Mouse (Mus musculus) lung, embryonic 15.5 days (tissue): ENCODE data around the gene Krt23. TPM values are rescaled to one million over a fixed set of nuclear protein-coding genes. Genes with fewer than 3 reads are reported as not detected.

Experiments
- ATAC-seq: fragments of 200-750 bp; cut with Nextera tagmentation; 2 replicates; pipeline ENCODE4 v1.8.0; 2017; ENCODE audit warnings: moderate number of reproducible peaks, borderline replicate concordance; ENCODE audit not compliant: low FRiP score, low TSS enrichment; ENCODE audit errors: extremely low read depth
- H3K27ac ChIP-seq: fragments of 300-500 bp; sonication (generic); 2 replicates; pipeline ENCODE4 v1.5.1; 2015; ENCODE audit warnings: moderate library complexity, mild to moderate bottlenecking, inconsistent platforms
- H3K27me3 ChIP-seq: fragments of 300-500 bp; sonication (generic); 2 replicates; pipeline ENCODE4 v1.6.1; 2015; ENCODE audit warnings: inconsistent platforms
- H3K36me3 ChIP-seq: fragments of 300-500 bp; sonication (generic); 2 replicates; pipeline ENCODE4 v1.6.1; 2015; ENCODE audit warnings: inconsistent platforms
- H3K4me1 ChIP-seq: fragments of 300-500 bp; sonication (generic); 2 replicates; pipeline ENCODE4 v1.6.1; 2015; ENCODE audit warnings: inconsistent platforms
- H3K4me2 ChIP-seq: fragments of 300-500 bp; sonication (generic); 2 replicates; pipeline ENCODE4 v1.6.1; 2015; ENCODE audit warnings: inconsistent platforms, mild to moderate bottlenecking, moderate library complexity
- H3K4me3 ChIP-seq: fragments of 300-500 bp; sonication (generic); 2 replicates; pipeline ENCODE4 v1.5.1; 2015; ENCODE audit warnings: mild to moderate bottlenecking, inconsistent platforms
- H3K9ac ChIP-seq: fragments of 300-500 bp; sonication (generic); 2 replicates; pipeline ENCODE4 v1.6.1; 2015; ENCODE audit warnings: inconsistent platforms
- H3K9me3 ChIP-seq: fragments of 300-500 bp; sonication (generic); 2 replicates; pipeline ENCODE4 v1.6.1; 2016; ENCODE audit warnings: inconsistent platforms
- WGBS: fragments of 180-500 bp; shearing (Covaris S2); methylation state at CpG from one replicate; pipeline ENCODE4 v1.1.7; 2015; 5-methylcytosine and 5-hydroxymethylcytosine counted together
- polyA plus RNA-seq: library from polyadenylated mRNA; unstranded; fragments of >200 nt; fragmentation: Nextera tagmentation; extraction: Ambion mirVana; gene quantifications from 2 replicates; pipeline ENCODE4 v1.2.1, GENCODE M21; 2015

The Krt23 gene
- polyA plus RNA-seq, 1 experiment from 2014 or later = 5.1 TPM

DNA sequence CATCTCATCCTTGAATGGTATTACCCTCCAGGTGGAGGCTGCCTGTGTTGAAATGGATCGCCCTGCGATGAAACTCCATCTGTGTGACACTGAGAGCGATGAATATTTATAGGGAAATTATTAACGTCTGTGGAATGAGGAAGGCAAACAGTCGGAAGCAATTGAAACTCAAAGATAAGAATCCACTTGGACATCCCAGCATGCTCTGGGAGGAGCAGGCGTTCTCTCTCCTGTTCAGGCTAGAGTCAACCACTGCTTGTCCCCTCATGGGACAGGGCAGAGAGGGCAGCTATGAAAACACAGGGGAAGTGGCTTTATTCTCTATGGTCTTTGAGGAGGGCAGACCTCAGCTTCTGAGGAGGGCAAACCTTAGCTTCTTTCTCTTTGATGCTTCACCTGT lies 19.5 kb downstream of the Krt23 start:
- Histone ChIP-seq H3K9me3 (no peaks in the 10 kb centered on the region), H3K36me3 (no peaks in the 10 kb centered on the region), H3K4me3 (no peak overlapping the region), H3K4me1 (peaks cover 12% of the 10 kb centered on the region), H3K4me2 (no peak overlapping the region), H3K27me3 (no peaks in the 10 kb centered on the region), H3K9ac (no peak overlapping the region), H3K27ac (peak overlapping the region; percentile 78)
- ATAC-seq = peak; percentile 57; the same call in 1 of the 2 replicates
- 44% methylated on average over 6 of the region's 6 CpGs for WGBS

DNA sequence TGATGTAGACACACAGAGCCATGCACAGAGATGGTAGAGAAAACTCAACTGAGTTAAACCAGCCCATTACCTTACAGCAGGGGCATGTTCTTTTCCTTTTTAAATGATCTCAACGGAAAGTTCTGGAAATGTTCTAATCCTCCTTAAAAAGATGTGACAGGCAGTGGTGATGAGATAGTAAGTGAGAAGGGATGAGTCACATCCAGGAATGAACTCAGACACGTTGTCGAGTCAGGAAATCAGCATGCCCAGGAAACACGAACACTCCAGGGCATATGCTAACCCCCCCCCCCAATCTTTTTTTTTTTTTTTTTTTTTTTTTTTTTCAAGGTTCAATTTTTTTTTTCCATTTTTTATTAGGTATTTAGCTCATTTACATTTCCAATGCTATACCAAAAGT lies 20.5 kb downstream of the Krt23 start:
- Histone ChIP-seq H3K9ac (no peak overlapping the region), H3K4me2 (no peak overlapping the region), H3K36me3 (no peaks in the 10 kb centered on the region), H3K4me1 (peaks cover 20% of the 10 kb centered on the region), H3K9me3 (no peaks in the 10 kb centered on the region), H3K27me3 (no peaks in the 10 kb centered on the region), H3K27ac (peak overlapping the region; percentile 21; the same call in 1 of the 2 replicates), H3K4me3 (no peak overlapping the region)
- WGBS = 45% methylated on average over 3 of the region's 4 CpGs
- no peak for ATAC-seq

DNA sequence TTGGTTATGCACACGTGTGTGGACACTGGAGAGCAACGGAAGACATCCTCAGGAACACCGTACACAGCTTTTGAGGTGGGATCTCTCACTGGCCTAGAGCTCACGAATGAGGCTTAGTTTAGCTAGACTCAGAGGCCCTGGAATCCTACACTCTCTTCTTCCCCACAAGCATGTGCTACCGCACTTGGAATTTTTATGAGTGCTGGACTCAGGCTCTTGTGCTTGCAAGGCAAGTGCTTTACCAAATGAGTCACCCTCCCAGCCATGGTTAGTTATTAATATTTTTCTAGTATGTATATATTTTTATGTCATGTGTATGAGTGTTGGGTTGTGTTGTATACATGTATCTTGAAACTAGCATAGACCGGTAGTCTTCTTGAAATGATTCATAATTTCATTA lies 21.0 kb downstream of the Krt23 start:
- Histone ChIP-seq H3K27ac (peak overlapping the region; percentile 80), H3K27me3 (no peaks in the 10 kb centered on the region), H3K36me3 (no peaks in the 10 kb centered on the region), H3K9ac (no peak overlapping the region), H3K4me2 (no peak overlapping the region), H3K9me3 (no peaks in the 10 kb centered on the region), H3K4me1 (peaks cover 24% of the 10 kb centered on the region), H3K4me3 (no peak overlapping the region)
- ATAC-seq = no peak
- WGBS = 67% methylated on average over 6 of the region's 6 CpGs

DNA sequence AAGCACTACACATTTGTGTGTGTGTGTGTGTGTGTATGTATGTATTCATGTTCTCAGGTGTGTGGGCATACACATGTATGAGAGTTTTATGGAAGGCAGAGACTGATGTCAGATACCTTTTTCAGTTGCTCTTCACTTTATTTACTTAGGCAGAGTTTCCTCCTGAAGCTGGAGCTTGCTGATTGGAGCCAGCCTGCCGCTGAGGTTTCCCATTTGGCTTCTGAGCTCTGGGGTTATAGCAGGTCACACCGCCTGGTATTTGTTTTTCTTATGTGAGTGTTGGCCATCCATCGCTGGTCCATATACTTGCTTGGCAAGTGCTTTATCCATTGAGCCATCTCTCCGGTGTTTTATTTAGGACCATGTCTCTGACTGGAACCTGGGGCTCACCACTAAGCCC lies 23.7 kb downstream of the Krt23 start:
- peaks cover 41% of the 10 kb centered on the region for H3K4me1 ChIP-seq
- no peaks in the 10 kb centered on the region for H3K36me3 ChIP-seq
- H3K4me2 ChIP-seq = no peak overlapping the region
- peak overlapping the region; percentile 62 for H3K27ac ChIP-seq
- no peak for ATAC-seq
- no peaks in the 10 kb centered on the region for H3K9me3 ChIP-seq
- no peak overlapping the region for H3K4me3 ChIP-seq
- H3K9ac ChIP-seq = no peak overlapping the region
- no peaks in the 10 kb centered on the region for H3K27me3 ChIP-seq
- 23% methylated on average over 4 of the region's 4 CpGs for WGBS

DNA sequence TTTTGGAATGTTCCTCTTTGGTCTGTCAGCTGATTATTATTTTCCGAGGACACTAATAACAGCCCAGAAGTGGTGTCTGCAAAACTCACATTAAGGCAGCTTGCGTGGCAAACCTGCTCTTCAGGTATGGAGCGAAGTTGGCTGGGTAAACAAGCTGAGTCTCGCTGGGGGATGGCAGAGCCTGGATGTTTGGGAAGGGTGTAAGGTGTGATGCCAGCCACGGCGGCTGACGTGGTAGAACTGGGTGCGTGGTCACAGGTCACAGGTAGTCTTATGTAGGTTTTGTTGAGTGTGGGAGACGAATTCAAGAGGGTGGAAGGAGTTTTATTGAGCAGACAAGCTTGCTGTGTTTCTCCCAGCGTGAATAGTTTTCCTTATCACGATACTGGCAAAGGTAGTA lies 24.4 kb downstream of the Krt23 start:
- Histone ChIP-seq H3K27ac (peak overlapping the region; percentile 62), H3K4me1 (peaks cover 41% of the 10 kb centered on the region), H3K27me3 (no peaks in the 10 kb centered on the region), H3K9me3 (no peaks in the 10 kb centered on the region), H3K4me2 (no peak overlapping the region), H3K9ac (no peak overlapping the region), H3K36me3 (no peaks in the 10 kb centered on the region), H3K4me3 (no peak overlapping the region)
- 48% methylated on average over 11 of the region's 11 CpGs for WGBS
- no peak for ATAC-seq

DNA sequence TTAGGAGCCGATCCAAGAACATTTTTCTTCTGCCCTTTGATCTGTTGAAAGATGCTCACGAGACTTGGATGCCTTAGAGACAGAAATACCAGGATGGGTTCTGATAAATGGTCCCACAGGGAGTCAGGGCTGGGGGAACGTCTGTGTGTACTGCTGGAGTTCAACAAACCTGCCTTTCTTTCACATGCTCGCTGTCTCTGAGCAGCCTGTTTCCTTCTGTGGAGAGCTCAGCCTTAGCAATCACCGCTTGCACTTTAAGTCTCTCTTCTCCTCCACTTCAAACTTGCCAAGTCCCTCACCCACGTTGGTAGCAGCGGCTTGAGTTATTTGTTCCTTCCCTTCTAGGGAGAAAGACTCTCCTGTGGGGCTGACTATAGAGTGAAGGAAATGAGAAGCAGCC lies 26.6 kb downstream of the Krt23 start:
- H3K4me3 ChIP-seq = no peak overlapping the region
- H3K4me2 ChIP-seq = no peak overlapping the region
- no peak for ATAC-seq
- 3% methylated on average over 7 of the region's 7 CpGs for WGBS
- H3K4me1 ChIP-seq = peaks cover 41% of the 10 kb centered on the region
- no peaks in the 10 kb centered on the region for H3K27me3 ChIP-seq
- no peaks in the 10 kb centered on the region for H3K9me3 ChIP-seq
- no peaks in the 10 kb centered on the region for H3K36me3 ChIP-seq
- peak overlapping the region; percentile 66 for H3K27ac ChIP-seq
- H3K9ac ChIP-seq = no peak overlapping the region

DNA sequence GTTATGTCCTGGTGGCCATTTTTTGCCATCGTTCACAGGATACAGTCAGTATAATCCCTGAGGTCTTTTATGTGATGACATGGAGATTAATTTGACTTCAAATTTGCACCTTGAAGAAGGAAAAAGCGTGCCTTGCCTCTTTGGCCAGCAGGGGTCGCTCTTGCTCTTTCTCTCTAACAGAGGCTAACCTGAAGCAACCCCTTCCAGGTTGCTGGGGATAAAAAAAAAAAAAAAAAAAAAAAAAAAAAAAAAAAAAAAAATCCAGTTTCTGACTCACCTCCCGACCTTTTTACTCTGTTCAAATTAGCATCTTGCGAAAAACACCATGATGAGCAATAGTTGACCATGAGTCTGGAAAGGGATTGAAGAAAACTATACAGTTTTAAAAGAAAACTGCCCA lies 28.1 kb downstream of the Krt23 start:
- no peak for ATAC-seq
- WGBS = 1% methylated on average over 5 of the region's 5 CpGs
- H3K27ac ChIP-seq = no peak overlapping the region

DNA sequence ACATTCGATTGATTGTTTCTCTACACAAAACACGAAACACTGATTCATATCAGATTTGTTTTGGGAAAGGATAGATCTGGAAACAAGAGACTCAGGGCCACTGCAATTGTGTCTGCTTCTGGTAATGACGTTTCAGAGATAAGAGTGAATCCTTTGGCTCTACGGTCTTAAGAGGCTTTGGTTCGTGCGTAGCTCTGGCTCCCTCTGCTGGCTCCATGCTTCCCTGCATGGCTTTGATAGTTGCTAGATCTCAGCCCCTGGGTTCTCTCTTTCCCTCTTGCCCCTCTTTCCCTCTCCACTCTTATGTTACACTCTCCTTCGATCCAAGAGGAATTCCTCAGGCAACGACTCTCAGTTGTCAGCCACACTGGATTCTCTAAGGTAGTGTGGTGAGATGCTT lies 29.8 kb downstream of the Krt23 start:
- Histone ChIP-seq H3K4me3 (no peak overlapping the region), H3K36me3 (no peaks in the 10 kb centered on the region), H3K9me3 (no peaks in the 10 kb centered on the region), H3K27me3 (no peaks in the 10 kb centered on the region), H3K4me2 (no peak overlapping the region), H3K9ac (no peak overlapping the region), H3K27ac (no peak overlapping the region), H3K4me1 (peaks cover 28% of the 10 kb centered on the region)
- ATAC-seq = no peak
- WGBS = 10% methylated on average over 8 of the region's 8 CpGs

More for the DNA sequence above, 28.1 kb downstream of the Krt23 start:
- Histone ChIP-seq H3K4me1 (peaks cover 41% of the 10 kb centered on the region), H3K4me2 (no peak overlapping the region), H3K4me3 (no peak overlapping the region), H3K9ac (no peak overlapping the region), H3K9me3 (no peaks in the 10 kb centered on the region), H3K36me3 (no peaks in the 10 kb centered on the region), H3K27me3 (no peaks in the 10 kb centered on the region)

DNA sequence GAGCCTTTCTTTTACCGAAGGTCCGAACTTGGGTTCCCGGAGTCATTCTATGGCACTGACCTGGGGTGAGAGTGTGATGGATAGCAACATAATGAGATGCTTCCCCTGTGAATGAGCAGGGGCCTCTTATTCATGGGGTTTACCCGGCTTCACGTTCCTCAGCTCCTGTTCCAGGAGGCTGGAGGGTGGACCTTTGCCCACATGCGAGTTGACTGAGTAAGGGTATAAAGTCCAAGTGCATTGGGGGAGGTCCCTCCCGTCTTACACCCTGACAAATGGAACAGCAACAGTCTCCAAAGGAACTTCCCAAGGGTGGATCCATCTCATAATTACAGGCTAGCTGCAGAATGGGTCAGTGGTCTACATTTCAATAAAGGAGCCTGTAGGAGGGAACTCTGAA lies 31.2 kb downstream of the Krt23 start:
- ATAC-seq = no peak
- no peak overlapping the region for H3K9ac ChIP-seq
- whole genome bisulfite sequencing = 65% methylated on average over 7 of the region's 7 CpGs

DNA sequence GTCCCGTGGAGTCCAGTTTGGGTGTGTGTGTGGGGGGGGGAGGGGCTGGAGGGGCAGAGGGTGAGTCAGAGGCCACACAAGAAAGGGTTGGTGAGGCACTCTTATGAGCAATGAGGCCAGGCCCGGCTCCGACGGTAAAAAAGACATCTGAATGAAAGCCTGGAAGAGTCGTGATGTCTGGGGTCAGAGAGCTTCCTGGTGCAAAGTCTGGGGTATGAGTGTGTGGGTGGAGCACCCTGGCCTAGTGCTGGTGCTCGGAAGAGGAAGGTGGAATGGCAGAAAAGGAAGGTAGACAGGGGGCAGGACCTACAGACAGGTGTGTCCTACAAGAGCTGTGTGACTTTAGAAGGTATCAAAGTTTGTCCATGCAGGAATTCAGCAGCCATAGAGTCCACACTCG lies 34.0 kb downstream of the Krt23 start:
- no peaks in the 10 kb centered on the region for H3K4me1 ChIP-seq
- no peak for ATAC-seq
- H3K4me2 ChIP-seq = no peak overlapping the region
- H3K36me3 ChIP-seq = no peaks in the 10 kb centered on the region
- no peaks in the 10 kb centered on the region for H3K9me3 ChIP-seq
- H3K27ac ChIP-seq = no peak overlapping the region
- no peak overlapping the region for H3K9ac ChIP-seq
- no peak overlapping the region for H3K4me3 ChIP-seq
- 45% methylated on average over 7 of the region's 7 CpGs for WGBS
- no peaks in the 10 kb centered on the region for H3K27me3 ChIP-seq

More for the DNA sequence above, 31.2 kb downstream of the Krt23 start:
- Histone ChIP-seq H3K27ac (no peak overlapping the region), H3K27me3 (no peaks in the 10 kb centered on the region), H3K4me2 (no peak overlapping the region), H3K36me3 (no peaks in the 10 kb centered on the region), H3K4me3 (no peak overlapping the region), H3K9me3 (no peaks in the 10 kb centered on the region), H3K4me1 (peaks cover 15% of the 10 kb centered on the region)

DNA sequence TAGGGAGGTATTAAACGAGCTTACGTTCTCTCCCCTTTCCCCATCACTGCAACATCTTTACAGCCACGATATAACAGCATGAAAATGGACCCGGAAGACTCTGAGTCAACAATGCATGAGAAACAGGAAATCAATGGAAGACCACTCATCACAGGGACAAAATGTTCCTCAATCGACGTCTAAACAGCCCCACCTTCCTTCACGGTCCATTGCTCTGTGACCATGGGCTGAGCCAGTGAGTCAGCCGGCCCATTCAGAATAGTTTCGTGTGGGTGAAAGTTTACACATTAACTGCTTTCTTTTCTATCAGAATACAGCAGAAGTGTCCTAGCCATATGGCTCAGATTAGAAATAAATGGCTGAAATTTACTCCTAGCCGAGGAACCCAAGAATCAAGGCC lies 38.2 kb downstream of the Krt23 start:
- no peak overlapping the region for H3K9ac ChIP-seq
- no peak overlapping the region for H3K4me2 ChIP-seq
- 80% methylated on average over 10 of the region's 10 CpGs for WGBS
- H3K4me3 ChIP-seq = no peak overlapping the region
- no peak overlapping the region for H3K27ac ChIP-seq
- H3K27me3 ChIP-seq = no peaks in the 10 kb centered on the region
- no peaks in the 10 kb centered on the region for H3K9me3 ChIP-seq
- H3K4me1 ChIP-seq = no peaks in the 10 kb centered on the region
- H3K36me3 ChIP-seq = no peaks in the 10 kb centered on the region
- no peak for ATAC-seq

DNA sequence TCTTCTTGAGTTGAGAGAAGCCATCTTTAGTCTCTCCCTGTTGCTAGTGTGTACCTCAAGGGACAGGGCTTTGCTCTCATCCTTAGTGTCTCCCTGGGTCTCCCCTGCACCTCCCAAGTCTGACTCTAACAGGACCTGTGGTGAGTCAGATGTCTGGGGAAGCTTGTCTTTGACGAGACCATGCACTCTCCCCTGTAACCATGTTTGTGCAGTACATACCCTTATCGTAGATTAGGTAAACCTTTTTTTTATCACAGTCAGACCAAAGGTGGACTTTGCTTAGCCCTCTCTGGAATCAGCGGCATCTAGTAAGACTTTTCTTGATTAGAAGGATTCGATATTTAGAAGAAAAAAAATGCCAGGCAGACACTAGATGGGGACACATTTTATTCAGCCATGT lies 38.9 kb downstream of the Krt23 start:
- no peak overlapping the region for H3K4me2 ChIP-seq
- no peaks in the 10 kb centered on the region for H3K36me3 ChIP-seq
- ATAC-seq = no peak
- 72% methylated on average over 4 of the region's 4 CpGs for WGBS
- no peak overlapping the region for H3K9ac ChIP-seq
- no peak overlapping the region for H3K27ac ChIP-seq
- no peak overlapping the region for H3K4me3 ChIP-seq
- no peaks in the 10 kb centered on the region for H3K27me3 ChIP-seq
- H3K9me3 ChIP-seq = no peaks in the 10 kb centered on the region
- H3K4me1 ChIP-seq = no peaks in the 10 kb centered on the region

DNA sequence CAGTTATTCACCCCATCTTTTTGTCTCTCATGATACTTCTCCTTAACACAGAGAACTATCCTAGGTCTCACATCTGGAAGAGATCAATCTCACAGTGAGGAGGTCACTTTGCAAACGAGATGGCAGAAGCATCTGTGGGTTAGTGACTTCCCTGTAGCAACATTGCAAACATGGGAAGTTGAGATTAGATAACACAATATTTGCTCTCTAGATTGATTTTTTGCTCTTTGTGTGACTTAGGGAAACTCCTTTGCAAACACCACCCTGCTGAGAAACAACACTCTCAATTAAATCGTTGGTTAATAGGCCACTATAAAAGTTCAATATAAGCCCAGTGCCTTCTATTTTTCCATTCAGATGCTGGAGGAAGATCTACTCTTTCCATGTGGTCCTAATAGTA lies 44.2 kb downstream of the Krt23 start:
- no peak for ATAC-seq
- 25% methylated on average over 2 of the region's 2 CpGs for WGBS

More for the DNA sequence above, 44.2 kb downstream of the Krt23 start:
- H3K4me3 ChIP-seq = no peak overlapping the region
- H3K9me3 ChIP-seq = no peaks in the 10 kb centered on the region
- H3K36me3 ChIP-seq = no peaks in the 10 kb centered on the region
- no peak overlapping the region for H3K27ac ChIP-seq
- no peak overlapping the region for H3K9ac ChIP-seq
- H3K4me1 ChIP-seq = no peaks in the 10 kb centered on the region
- no peaks in the 10 kb centered on the region for H3K27me3 ChIP-seq
- H3K4me2 ChIP-seq = no peak overlapping the region
